Mouse (Mus musculus) Muller cell, postnatal 12 days (primary cell): Measurements from ENCODE around the gene Ap1m1.

Experiments used
- DNase-seq: peaks from one replicate; pipeline ENCODE4 v3.0.0-alpha.2; 2015; ENCODE audit errors: inconsistent ontology term

Gene Ap1m1

GRCm38 (mm10) chr8:72259862-72260261 is 20.0 kb downstream of the Ap1m1 start:
- no peak for DNase-seq

- no peak for DNase-seq
Measured at GRCm38 (mm10) chr8:72260585-72260984, 20.8 kb downstream of the Ap1m1 start.

- DNase-seq = peak; percentile 32
Measured at GRCm38 (mm10) chr8:72261019-72261418, 21.2 kb downstream of the Ap1m1 start.

- no peak for DNase-seq
Measured at GRCm38 (mm10) chr8:72261431-72261830, 21.6 kb downstream of the Ap1m1 start.

- DNase-seq = no peak
Measured at GRCm38 (mm10) chr8:72261872-72262271, 22.1 kb downstream of the Ap1m1 start.

GRCm38 (mm10) chr8:72262756-72263155 is 22.9 kb downstream of the Ap1m1 start:
- DNase-seq = no peak

GRCm38 (mm10) chr8:72263451-72263850 is 23.6 kb downstream of the Ap1m1 start:
- no peak for DNase-seq

- DNase-seq = no peak
Measured at GRCm38 (mm10) chr8:72265342-72265741, 25.5 kb downstream of the Ap1m1 start.

GRCm38 (mm10) chr8:72266671-72267070 is 26.9 kb downstream of the Ap1m1 start:
- DNase-seq = no peak

GRCm38 (mm10) chr8:72267106-72267505 is 27.3 kb downstream of the Ap1m1 start:
- DNase-seq = no peak

- no peak for DNase-seq
Measured at GRCm38 (mm10) chr8:72268356-72268755, 28.5 kb downstream of the Ap1m1 start.

GRCm38 (mm10) chr8:72270606-72271005 is 30.8 kb downstream of the Ap1m1 start:
- DNase-seq = no peak

- no peak for DNase-seq
Measured at GRCm38 (mm10) chr8:72271051-72271660, 31.3 kb downstream of the Ap1m1 start.

GRCm38 (mm10) chr8:72271691-72272090 is 31.9 kb downstream of the Ap1m1 start:
- DNase-seq = no peak

GRCm38 (mm10) chr8:72272361-72272760 is 32.5 kb downstream of the Ap1m1 start:
- peak; percentile 52 for DNase-seq

GRCm38 (mm10) chr8:72273111-72273770 is 33.4 kb downstream of the Ap1m1 start:
- no peak for DNase-seq

GRCm38 (mm10) chr8:72273807-72274206 is 34.0 kb downstream of the Ap1m1 start:
- no peak for DNase-seq

GRCm38 (mm10) chr8:72277244-72277643 is 37.4 kb downstream of the Ap1m1 start:
- no peak for DNase-seq

- no peak for DNase-seq
Measured at GRCm38 (mm10) chr8:72279151-72279550, 39.3 kb downstream of the Ap1m1 start.

- peak; percentile 32 for DNase-seq
Measured at GRCm38 (mm10) chr8:72281634-72282033, 41.8 kb downstream of the Ap1m1 start.

GRCm38 (mm10) chr8:72285285-72285684 is 45.5 kb downstream of the Ap1m1 start:
- no peak for DNase-seq

GRCm38 (mm10) chr8:72289051-72289450 is 49.2 kb downstream of the Ap1m1 start:
- peak; percentile 69 for DNase-seq

- no peak for DNase-seq
Measured at GRCm38 (mm10) chr8:72291104-72291503, 51.3 kb downstream of the Ap1m1 start.

- DNase-seq = no peak
Measured at GRCm38 (mm10) chr8:72293309-72293708, 53.5 kb downstream of the Ap1m1 start.
